Mouse (Mus musculus) erythroblast, embryonic 14.5 days (primary cell): ENCODE results near the gene Tiam1. TPM values are rescaled to one million over a fixed set of nuclear protein-coding genes. Genes with fewer than 3 reads are reported as not detected.

Experiments used
- H3K27me3 ChIP-seq: 2 replicates; pipeline ENCODE4 v1.6.1; 2012; ENCODE audit warnings: inconsistent platforms; ENCODE audit not compliant: control insufficient read depth
- H3K36me3 ChIP-seq: 2 replicates; pipeline ENCODE4 v1.6.1; 2012; ENCODE audit warnings: mild to moderate bottlenecking, inconsistent platforms; ENCODE audit not compliant: control insufficient read depth
- H3K4me1 ChIP-seq: 2 replicates; pipeline ENCODE4 v1.6.1; 2012; ENCODE audit warnings: inconsistent platforms; ENCODE audit not compliant: control insufficient read depth
- H3K4me3 ChIP-seq: replicated peaks from 2 replicates; pipeline ENCODE3; 2012; ENCODE audit warnings: moderate library complexity, mild to moderate bottlenecking, inconsistent platforms
- H3K9me3 ChIP-seq: 2 replicates; pipeline ENCODE4 v1.6.1; 2012; ENCODE audit warnings: low read length, inconsistent platforms, mixed read lengths; ENCODE audit not compliant: control insufficient read depth
- GATA1 ChIP-seq: IDR thresholded peaks from 2 replicates; pipeline ENCODE4 v1.6.1; 2012; ENCODE audit warnings: low read length, inconsistent platforms, mixed read lengths
- TAL1 ChIP-seq: IDR thresholded peaks from 3 replicates; pipeline ENCODE4 v1.6.1; 2012; ENCODE audit warnings: low read length, inconsistent platforms, mixed read lengths
- polyA plus RNA-seq: library from polyadenylated mRNA; stranded (reverse); fragments of >175 nt; gene quantifications from 2 replicates; pipeline ENCODE4 v1.2.3, GENCODE M21; 2012

The Tiam1 gene
- polyA plus RNA-seq, 1 experiment: 0.89 TPM

DNA sequence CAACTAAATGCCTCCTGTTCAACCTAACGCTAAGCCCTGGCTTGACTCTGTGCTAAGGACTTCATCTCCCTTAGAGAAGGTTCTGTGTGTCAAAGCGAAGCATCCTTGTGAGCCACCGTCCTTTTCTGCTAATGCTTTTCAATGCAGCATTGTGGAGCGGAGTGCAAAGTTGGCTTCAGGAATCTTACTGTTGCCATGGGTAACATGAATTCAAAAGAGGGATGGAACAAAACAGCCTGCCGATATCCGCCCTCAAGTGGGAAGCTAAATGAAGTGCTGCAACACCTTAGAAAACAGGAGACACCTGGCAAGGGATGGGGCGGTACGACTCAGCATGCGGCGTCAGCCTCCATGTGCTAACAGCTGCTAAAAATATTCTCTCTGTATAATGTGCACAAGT, 32.9 kb upstream of the Tiam1 start:
- TF ChIP-seq GATA1: no peak
- TF ChIP-seq TAL1: no peak
- Histone ChIP-seq H3K4me3 (no peak overlapping the region), H3K36me3 (no peaks in the 10 kb centered on the region), H3K9me3 (no peaks in the 10 kb centered on the region), H3K4me1 (peaks cover 4% of the 10 kb centered on the region), H3K27me3 (no peaks in the 10 kb centered on the region)

- no peak for TF ChIP-seq TAL1
- no peak for TF ChIP-seq GATA1
- Histone ChIP-seq H3K9me3 (no peaks in the 10 kb centered on the region), H3K4me3 (no peak overlapping the region), H3K4me1 (no peaks in the 10 kb centered on the region), H3K27me3 (no peaks in the 10 kb centered on the region), H3K36me3 (no peaks in the 10 kb centered on the region)
Measured at GRCm38 (mm10) chr16:90171416-90171815, 27.8 kb upstream of the Tiam1 start.

- H3K4me1 ChIP-seq: no peaks in the 10 kb centered on the region
- TF ChIP-seq TAL1 (no peak), GATA1 (no peak)
- no peak overlapping the region for H3K4me3 ChIP-seq
- no peaks in the 10 kb centered on the region for H3K36me3 ChIP-seq
- no peaks in the 10 kb centered on the region for H3K9me3 ChIP-seq
- no peaks in the 10 kb centered on the region for H3K27me3 ChIP-seq
Measured at GRCm38 (mm10) chr16:90170676-90171075, 27.1 kb upstream of the Tiam1 start.

DNA sequence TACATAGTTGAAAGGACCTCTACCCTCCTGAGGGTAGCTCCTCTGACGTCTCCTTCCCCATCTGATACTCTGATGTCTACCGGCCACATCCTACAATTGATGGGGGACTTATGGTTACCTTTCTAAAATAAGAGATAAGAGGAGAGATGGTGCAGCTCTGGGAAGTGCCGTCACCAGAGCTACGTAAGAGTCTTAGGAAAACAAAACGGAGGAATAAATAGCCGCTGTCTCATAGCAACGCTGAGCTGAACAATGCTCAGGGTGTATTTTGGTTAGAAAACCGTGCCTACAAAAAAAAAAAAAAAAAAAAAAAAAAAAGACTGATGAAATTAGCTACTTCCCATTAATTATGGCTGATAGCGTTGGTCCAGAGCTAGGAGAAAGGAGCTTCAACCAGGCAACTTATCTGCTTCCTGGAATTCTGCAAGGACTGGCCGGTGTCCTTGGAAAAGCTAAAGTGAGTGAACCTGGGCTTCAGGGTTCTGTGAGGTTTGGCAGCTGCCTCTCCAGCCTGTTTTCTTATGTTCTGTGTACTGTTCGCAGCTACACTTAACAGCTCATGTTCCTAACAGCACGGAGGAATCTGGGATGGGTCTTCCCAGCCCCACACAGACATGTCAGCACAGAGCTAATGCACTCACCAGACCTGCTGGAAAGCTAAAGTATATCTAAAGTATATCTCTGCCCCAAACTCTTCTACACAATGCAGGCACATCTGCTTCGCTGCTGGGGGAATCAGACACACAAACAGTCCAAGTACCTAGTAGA, 26.5 kb upstream of the Tiam1 start:
- Histone ChIP-seq H3K27me3 (no peaks in the 10 kb centered on the region), H3K4me3 (no peak overlapping the region), H3K4me1 (no peaks in the 10 kb centered on the region), H3K36me3 (no peaks in the 10 kb centered on the region), H3K9me3 (no peaks in the 10 kb centered on the region)
- TF ChIP-seq TAL1: no peak
- TF ChIP-seq GATA1: no peak

GRCm38 (mm10) chr16:90167646-90168045, 24.1 kb upstream of the Tiam1 start:
- Histone ChIP-seq H3K36me3 (no peaks in the 10 kb centered on the region), H3K9me3 (no peaks in the 10 kb centered on the region), H3K27me3 (peaks cover 5% of the 10 kb centered on the region; the same call in 1 of the 2 replicates), H3K4me3 (no peak overlapping the region), H3K4me1 (no peaks in the 10 kb centered on the region)
- TF ChIP-seq GATA1: no peak

- Histone ChIP-seq H3K27me3 (peaks cover 5% of the 10 kb centered on the region; the same call in 1 of the 2 replicates), H3K4me3 (no peak overlapping the region), H3K4me1 (no peaks in the 10 kb centered on the region), H3K9me3 (no peaks in the 10 kb centered on the region), H3K36me3 (no peaks in the 10 kb centered on the region)
- TF ChIP-seq TAL1 (no peak), GATA1 (no peak)
Measured at GRCm38 (mm10) chr16:90165435-90165834, 21.9 kb upstream of the Tiam1 start.

- Histone ChIP-seq H3K36me3 (no peaks in the 10 kb centered on the region), H3K4me1 (no peaks in the 10 kb centered on the region), H3K4me3 (no peak overlapping the region), H3K9me3 (no peaks in the 10 kb centered on the region), H3K27me3 (peaks cover 5% of the 10 kb centered on the region; the same call in 1 of the 2 replicates)
- TF ChIP-seq TAL1: no peak
- no peak for TF ChIP-seq GATA1
Measured at GRCm38 (mm10) chr16:90164942-90165341, 21.4 kb upstream of the Tiam1 start.

GRCm38 (mm10) chr16:90155080-90155479, 11.5 kb upstream of the Tiam1 start:
- H3K27me3 ChIP-seq: no peaks in the 10 kb centered on the region
- H3K4me1 ChIP-seq: no peaks in the 10 kb centered on the region; the same call in 1 of the 2 replicates
- H3K36me3 ChIP-seq: no peaks in the 10 kb centered on the region
- no peaks in the 10 kb centered on the region for H3K9me3 ChIP-seq
- TF ChIP-seq GATA1: no peak
- no peak for TF ChIP-seq TAL1
- H3K4me3 ChIP-seq: no peak overlapping the region

DNA sequence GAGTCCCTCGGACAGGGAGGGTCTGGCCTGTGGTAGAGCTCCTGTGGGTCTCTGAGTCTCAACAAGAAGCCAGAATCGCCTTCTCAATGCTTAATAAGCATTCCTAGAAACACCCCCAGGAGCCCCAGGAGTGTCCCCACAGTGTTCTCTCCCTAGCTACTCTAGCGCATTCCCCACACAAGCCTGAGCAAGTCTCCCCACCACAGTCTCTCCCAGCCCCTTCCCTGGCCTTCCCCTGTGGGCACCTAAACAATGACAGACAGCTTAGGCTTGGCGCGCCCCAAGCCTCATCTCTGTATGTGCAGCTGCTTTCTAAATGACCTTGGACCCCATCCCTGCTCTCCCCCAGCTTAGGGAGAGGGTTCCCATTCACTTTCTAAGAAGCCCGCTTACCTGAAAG, 7.3 kb upstream of the Tiam1 start:
- Histone ChIP-seq H3K27me3 (no peaks in the 10 kb centered on the region), H3K4me1 (peaks cover 3% of the 10 kb centered on the region), H3K36me3 (no peaks in the 10 kb centered on the region), H3K4me3 (no peak overlapping the region), H3K9me3 (no peaks in the 10 kb centered on the region)
- TF ChIP-seq GATA1 (no peak), TAL1 (no peak)

- TF ChIP-seq GATA1: no peak
- TF ChIP-seq TAL1: no peak
- no peak overlapping the region for H3K4me3 ChIP-seq
- no peaks in the 10 kb centered on the region for H3K27me3 ChIP-seq
- no peaks in the 10 kb centered on the region for H3K9me3 ChIP-seq
- peaks cover 7% of the 10 kb centered on the region for H3K4me1 ChIP-seq
- no peaks in the 10 kb centered on the region for H3K36me3 ChIP-seq
Measured at GRCm38 (mm10) chr16:90150126-90150525, 6.6 kb upstream of the Tiam1 start.
